Mouse (Mus musculus) MEL (cell line): ENCODE measurements around the gene Col25a1. TPM values are rescaled to one million over a fixed set of nuclear protein-coding genes. Genes with fewer than 3 reads are reported as not detected.

Source experiments
- DNase-seq: peaks from one replicate; pipeline ENCODE4 v3.0.0; 2011; ENCODE audit warnings: low read depth, low spot score
- H3K27ac ChIP-seq: 2 replicates; pipeline ENCODE4 v1.5.1; 2012; ENCODE audit warnings: low read depth, mild to moderate bottlenecking, control low read depth, low read length, moderate library complexity; ENCODE audit not compliant: control insufficient read depth
- H3K27me3 ChIP-seq, 2 experiments: fragments of 150-350 bp in 1 of 2; sonication (generic) in 1 of 2; 2 replicates each; pipeline ENCODE4 v1.6.1; 2012; ENCODE audit warnings: low read length in 2 of 2, mild to moderate bottlenecking in 2 of 2, improper control_type of control experiment in 1 of 2, moderate library complexity in 1 of 2; ENCODE audit not compliant: insufficient read depth in 2 of 2, control insufficient read depth in 1 of 2
- H3K36me3 ChIP-seq, 2 experiments: 2 replicates each; pipeline ENCODE4 v1.6.1; 2012 to 2014; ENCODE audit warnings: low read length in 2 of 2, improper control_type of control experiment in 1 of 2, inconsistent platforms in 1 of 2, mild to moderate bottlenecking in 1 of 2; ENCODE audit not compliant: insufficient read depth in 2 of 2, control insufficient read depth in 1 of 2
- H3K4me1 ChIP-seq, 2 experiments: fragments of 150-350 bp in 1 of 2; sonication (generic) in 1 of 2; 2 replicates each; pipeline ENCODE4 v1.6.1; 2012; ENCODE audit warnings: low read length in 2 of 2, improper control_type of control experiment in 1 of 2, mild to moderate bottlenecking in 1 of 2; ENCODE audit not compliant: insufficient read depth in 2 of 2, control insufficient read depth in 1 of 2
- H3K4me3 ChIP-seq, 2 experiments: fragments of 150-350 bp in 1 of 2; sonication (generic) in 1 of 2; 2 replicates each; pipeline ENCODE4 v1.5.1; 2012; ENCODE audit warnings: low read depth in 2 of 2, low read length in 2 of 2, mild to moderate bottlenecking in 2 of 2, moderate library complexity in 2 of 2, control low read depth in 1 of 2, improper control_type of control experiment in 1 of 2; ENCODE audit not compliant: control insufficient read depth in 1 of 2, insufficient read depth in 1 of 2
- H3K79me2 ChIP-seq: 2 replicates; pipeline ENCODE4 v1.6.1; 2012; ENCODE audit warnings: mild to moderate bottlenecking, low read length, moderate library complexity; ENCODE audit not compliant: control insufficient read depth, poor library complexity, insufficient read depth
- H3K9ac ChIP-seq: 2 replicates; pipeline ENCODE4 v1.6.1; 2012; ENCODE audit warnings: low read depth, mild to moderate bottlenecking, control low read depth, low read length, moderate library complexity; ENCODE audit not compliant: control insufficient read depth, poor library complexity, severe bottlenecking
- H3K9me3 ChIP-seq: fragments of 150-350 bp; sonication (generic); replicated peaks from 2 replicates; pipeline ENCODE4 v1.6.1; 2012; ENCODE audit warnings: mild to moderate bottlenecking, low read length, improper control_type of control experiment, moderate library complexity; ENCODE audit not compliant: insufficient read depth
- EP300 ChIP-seq, 2 experiments: IDR thresholded peaks; 2 replicates each; pipeline ENCODE4 v1.6.1; 2011; ENCODE audit warnings: improper control_type of control experiment in 2 of 2, low read length in 2 of 2, low read depth in 1 of 2, mild to moderate bottlenecking in 1 of 2
- GATA1 ChIP-seq: IDR thresholded peaks from 2 replicates; pipeline ENCODE4 v1.6.1; 2011; ENCODE audit warnings: low read depth, low read length, improper control_type of control experiment
- JUND ChIP-seq: IDR thresholded peaks from 2 replicates; pipeline ENCODE4 v1.6.1; 2011; ENCODE audit warnings: low read depth, mild to moderate bottlenecking, improper control_type of control experiment, low read length
- KAT2A ChIP-seq: conservative IDR thresholded peaks from 2 replicates; pipeline ENCODE4 v1.6.1; 2012; ENCODE audit warnings: low read depth, low read length, improper control_type of control experiment, inconsistent platforms
- MAFK ChIP-seq: IDR thresholded peaks from 2 replicates; pipeline ENCODE4 v1.6.1; 2011; ENCODE audit warnings: low read depth, mild to moderate bottlenecking, low read length, improper control_type of control experiment, borderline replicate concordance
- RAD21 ChIP-seq: IDR thresholded peaks from 2 replicates; pipeline ENCODE4 v1.6.1; 2011; ENCODE audit warnings: mild to moderate bottlenecking, low read depth, low read length, improper control_type of control experiment
- RCOR1 ChIP-seq: IDR thresholded peaks from 2 replicates; pipeline ENCODE4 v1.6.1; 2012; ENCODE audit warnings: low read depth, mild to moderate bottlenecking, inconsistent platforms, low read length, improper control_type of control experiment
- TBP ChIP-seq: IDR thresholded peaks from 2 replicates; pipeline ENCODE4 v1.8.0; 2011; ENCODE audit warnings: low read depth, low read length, improper control_type of control experiment
- ZKSCAN1 ChIP-seq: IDR thresholded peaks from 2 replicates; pipeline ENCODE4 v1.6.1; 2012; ENCODE audit warnings: low read depth, mild to moderate bottlenecking, inconsistent platforms, low read length, improper control_type of control experiment, moderate library complexity
- polyA plus RNA-seq, 2 experiments: library from polyadenylated mRNA; stranded (reverse) in 1 of 2; unstranded in 1 of 2; fragments of >175 nt in 1 of 2; fragments of >200 nt in 1 of 2; gene quantifications; 2 replicates each; pipeline versions ENCODE4 v1.2.1 to v1.2.4; 2012; ENCODE audit warnings: low replicate concordance in 2 of 2, low read depth in 1 of 2; ENCODE audit not compliant: insufficient read length in 2 of 2, insufficient read depth in 1 of 2, missing spikeins in 1 of 2
- total RNA-seq: library from RNA; depleted of rRNA; stranded (reverse); fragments of 300-350 nt; gene quantifications from 2 replicates; pipeline ENCODE4 v1.2.3, GENCODE M21; 2012

Gene Col25a1
- total and polyA plus RNA-seq, 3 experiments = not detected

DNA sequence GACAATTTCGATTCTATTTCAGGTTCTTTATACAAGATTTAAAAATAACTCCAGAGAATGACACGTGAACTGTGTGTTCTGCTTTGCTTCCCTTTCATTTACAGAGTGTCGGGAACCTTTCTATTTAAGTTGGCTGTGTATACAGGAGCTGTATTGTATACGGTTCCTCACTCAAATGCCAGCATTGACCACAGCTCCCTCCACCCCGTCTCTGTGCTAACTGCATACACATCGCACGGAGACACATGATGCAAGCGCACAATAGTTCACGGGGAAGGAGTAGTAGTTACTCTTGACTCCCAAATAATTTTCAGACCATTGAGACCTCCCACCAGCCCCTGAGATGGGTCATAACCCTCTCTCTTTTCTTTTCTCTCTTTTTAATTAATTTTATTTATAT lies 197.6 kb downstream of the Col25a1 start:
- Histone ChIP-seq H3K9ac (no peak overlapping the region), H3K9me3 (no peaks in the 10 kb centered on the region), H3K36me3 (no peaks in the 10 kb centered on the region), H3K4me1 (no peaks in the 10 kb centered on the region), H3K27me3 (no peaks in the 10 kb centered on the region), H3K79me2 (no peaks in the 10 kb centered on the region), H3K27ac (no peak overlapping the region), H3K4me3 (no peak overlapping the region)
- no peak for DNase-seq
- TF ChIP-seq TBP (no peak), JUND (no peak), EP300 (IDR thresholded peaks at IDR 0.05; ENCODE audit: low read depth in 1 of 2, low read length in 2 of 2) (no peak), MAFK (no peak), ZKSCAN1 (no peak), KAT2A (no peak)

DNA sequence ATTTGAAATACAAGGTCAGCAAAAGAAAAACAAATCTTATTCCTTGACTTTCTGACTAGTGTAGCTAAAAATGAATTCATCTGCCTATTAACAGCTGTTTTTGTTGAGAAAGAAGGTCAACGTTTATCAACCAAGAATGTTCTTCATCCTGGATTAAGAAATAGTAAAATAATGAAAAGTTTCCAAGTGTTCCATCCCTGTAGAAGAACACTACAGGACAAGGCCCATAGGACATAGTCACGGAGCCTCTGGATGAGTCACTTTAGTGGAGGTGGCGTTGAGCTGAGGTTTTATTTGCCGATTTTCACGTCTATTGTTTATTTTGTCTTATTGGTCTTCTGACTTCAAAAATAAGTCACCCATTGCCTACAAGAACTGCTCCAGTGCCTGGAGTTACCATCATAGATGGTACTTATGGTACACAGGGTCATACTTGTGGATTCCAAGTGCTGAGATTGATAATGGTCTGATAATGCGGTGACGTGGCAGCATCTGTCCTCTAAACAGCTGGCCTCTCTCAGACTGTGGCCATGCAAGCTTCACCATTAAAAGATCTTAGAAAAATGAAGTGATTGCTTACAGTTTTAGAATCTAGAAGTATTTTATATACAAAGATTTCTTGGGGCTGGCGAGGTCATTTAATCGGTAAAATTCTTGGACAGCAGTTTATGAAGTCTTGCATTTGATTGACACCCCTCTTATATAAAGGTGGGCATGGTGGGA lies 198.7 kb downstream of the Col25a1 start:
- H3K36me3 ChIP-seq = no peaks in the 10 kb centered on the region

DNA sequence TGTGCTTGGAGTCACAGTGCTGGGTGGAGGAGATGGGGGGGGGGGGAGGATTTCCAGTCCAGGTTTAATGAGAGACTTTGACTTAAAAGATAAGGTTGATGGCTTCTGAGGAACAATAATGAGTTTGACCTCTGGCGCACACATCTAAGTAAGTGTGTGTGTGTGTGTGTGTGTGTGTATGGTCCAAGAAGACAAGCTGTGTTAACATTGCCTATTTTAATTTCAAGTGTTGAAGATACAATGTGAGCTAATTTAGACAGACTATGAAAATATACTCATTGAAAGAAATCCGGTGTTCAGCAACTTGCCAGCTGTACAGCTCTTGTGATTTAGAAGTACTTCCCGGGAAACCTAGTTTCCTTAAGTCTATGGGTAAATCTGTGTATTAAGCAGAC lies 199.3 kb downstream of the Col25a1 start:
- no peak overlapping the region for H3K27ac ChIP-seq
- no peak overlapping the region for H3K4me3 ChIP-seq
- no peak for DNase-seq
- TF ChIP-seq RAD21 (no peak), JUND (no peak)
- H3K27me3 ChIP-seq = no peaks in the 10 kb centered on the region
- H3K4me1 ChIP-seq = no peaks in the 10 kb centered on the region
- H3K36me3 ChIP-seq = no peaks in the 10 kb centered on the region
- no peaks in the 10 kb centered on the region for H3K9me3 ChIP-seq
- H3K9ac ChIP-seq = no peak overlapping the region
- no peaks in the 10 kb centered on the region for H3K79me2 ChIP-seq

More for the DNA sequence above, 198.7 kb downstream of the Col25a1 start:
- Histone ChIP-seq H3K4me1 (no peaks in the 10 kb centered on the region), H3K4me3 (no peak overlapping the region), H3K9me3 (no peaks in the 10 kb centered on the region), H3K79me2 (no peaks in the 10 kb centered on the region), H3K27ac (no peak overlapping the region), H3K9ac (no peak overlapping the region), H3K27me3 (no peaks in the 10 kb centered on the region)
- no peak for TF ChIP-seq RCOR1
- TF ChIP-seq JUND = no peak
- no peak for TF ChIP-seq GATA1
- DNase-seq = no peak
